Mouse (Mus musculus) stomach, postnatal 0 days (tissue): ENCODE measurements at regions not wholly inside any gene's neighbourhood (a gene's known extent, or its start where the extent isn't known, plus 50 kb on each side); places are given as distances from the start of the nearest gene placed in this dataset.

Source experiments
- CTCF ChIP-seq: IDR thresholded peaks from 2 replicates; pipeline ENCODE4 v1.5.1; 2016; ENCODE audit warnings: antibody characterized with exemption, low read depth, mild to moderate bottlenecking, moderate library complexity
- EP300 ChIP-seq: optimal IDR thresholded peaks from 2 replicates; pipeline ENCODE3; 2016; ENCODE audit warnings: antibody characterized with exemption

DNA sequence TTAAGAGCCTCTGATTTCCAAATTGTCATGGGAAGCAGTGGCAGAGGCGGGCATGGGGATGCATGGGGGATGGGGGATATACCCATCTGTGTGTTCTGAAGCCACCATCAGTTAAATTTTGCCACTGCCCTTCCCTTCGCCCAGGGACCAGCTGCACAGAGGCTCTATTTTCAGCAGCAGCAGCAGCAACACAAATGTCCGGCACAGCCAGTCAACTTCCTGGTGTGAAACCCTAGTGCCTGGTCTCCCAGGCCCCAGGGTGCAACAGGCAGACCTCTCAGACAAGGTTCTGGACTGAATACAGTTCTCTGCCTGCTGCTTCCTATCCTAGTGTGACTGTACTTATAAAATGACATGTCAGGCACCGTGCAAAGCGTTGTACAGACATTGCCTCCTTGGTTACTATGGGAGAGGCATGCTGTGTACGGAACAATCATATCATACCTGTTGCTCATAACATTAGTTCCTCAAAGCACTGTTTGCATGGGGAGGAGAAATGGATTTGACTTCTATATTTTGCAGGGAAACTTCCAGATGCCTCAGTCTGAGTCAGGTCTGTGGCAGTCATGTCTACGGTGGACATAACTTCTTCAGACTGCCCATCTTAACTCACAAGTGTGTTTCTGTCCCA is 104.8 kb upstream of the Vps8 start:
- TF ChIP-seq CTCF (no peak), EP300 (no peak)
